Mouse (Mus musculus): Measurements from ENCODE around the gene Msi2. TPM values are rescaled to one million over a fixed set of nuclear protein-coding genes. Genes with fewer than 3 reads are reported as not detected.
A peak's percentile ranks its signal among the peaks of the same experiment; 100 is the strongest.

Msi2 gene
- polyA plus RNA-seq, 1 experiment from 2014 or later, result 13.1 TPM

DNA sequence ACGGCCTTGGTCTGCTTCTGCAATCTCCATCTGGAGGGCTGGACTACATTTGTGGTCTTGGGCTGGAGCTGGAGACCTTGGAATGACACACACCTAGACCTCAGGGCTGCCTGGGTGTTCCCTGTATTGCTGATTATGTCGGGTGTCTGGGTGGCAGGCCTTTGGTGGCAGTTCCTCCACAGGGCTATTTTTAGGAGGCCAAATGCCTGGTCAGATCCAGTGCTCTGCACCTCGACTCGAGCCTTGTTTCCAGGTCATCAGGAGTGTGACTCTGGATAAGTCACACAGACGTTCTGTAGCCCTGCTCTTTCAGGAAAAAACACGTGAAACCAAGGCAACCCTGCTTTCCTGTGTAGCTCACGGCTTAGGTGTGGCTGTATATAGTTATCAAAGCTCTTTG, 358.6 kb downstream of the Msi2 start:
- Histone ChIP-seq H3K4me2 (no peak overlapping the region), H3K27ac (no peak overlapping the region), H3K9ac (no peak overlapping the region), H3K36me3 (no peaks in the 10 kb centered on the region; the same call in 1 of the 2 replicates), H3K9me3 (no peaks in the 10 kb centered on the region), H3K4me3 (no peak overlapping the region), H3K4me1 (peaks cover 26% of the 10 kb centered on the region), H3K27me3 (no peaks in the 10 kb centered on the region)
- no peak for ATAC-seq (ENCODE audit: insufficient number of reproducible peaks, low FRiP score, low TSS enrichment, low read depth)
- WGBS, result 74% methylated on average over 7 of the region's 7 CpGs

DNA sequence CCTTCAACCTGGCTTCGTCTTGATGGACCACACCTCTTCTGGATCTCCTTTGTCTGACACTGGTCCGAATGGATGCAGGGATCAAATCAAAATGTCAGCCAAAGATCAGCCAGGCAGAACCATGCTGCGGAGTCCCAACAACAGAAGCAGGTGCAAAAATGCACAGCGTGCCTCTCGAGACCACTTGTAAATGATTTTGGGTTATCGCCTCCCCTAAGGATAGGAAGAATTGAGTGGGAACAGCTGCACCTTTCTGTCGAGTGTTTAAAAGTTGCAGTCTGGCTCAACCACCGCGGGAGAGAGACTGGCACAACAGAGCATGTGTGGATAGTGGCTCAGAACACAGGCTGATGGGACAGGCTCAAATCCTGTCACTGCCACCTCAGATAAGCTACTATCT, 361.0 kb downstream of the Msi2 start:
- Histone ChIP-seq H3K27me3 (no peaks in the 10 kb centered on the region), H3K4me3 (no peak overlapping the region), H3K27ac (peak overlapping the region; percentile 38), H3K9me3 (no peaks in the 10 kb centered on the region), H3K36me3 (no peaks in the 10 kb centered on the region; the same call in 1 of the 2 replicates), H3K4me2 (0 out of 2 replicates have a peak overlapping the region, but pooled peaks have one; percentile 5), H3K9ac (no peak overlapping the region), H3K4me1 (peaks cover 26% of the 10 kb centered on the region)
- WGBS, result 39% methylated on average over 9 of the region's 9 CpGs
- ATAC-seq (ENCODE audit: insufficient number of reproducible peaks, low FRiP score, low TSS enrichment, low read depth), result no peak

DNA sequence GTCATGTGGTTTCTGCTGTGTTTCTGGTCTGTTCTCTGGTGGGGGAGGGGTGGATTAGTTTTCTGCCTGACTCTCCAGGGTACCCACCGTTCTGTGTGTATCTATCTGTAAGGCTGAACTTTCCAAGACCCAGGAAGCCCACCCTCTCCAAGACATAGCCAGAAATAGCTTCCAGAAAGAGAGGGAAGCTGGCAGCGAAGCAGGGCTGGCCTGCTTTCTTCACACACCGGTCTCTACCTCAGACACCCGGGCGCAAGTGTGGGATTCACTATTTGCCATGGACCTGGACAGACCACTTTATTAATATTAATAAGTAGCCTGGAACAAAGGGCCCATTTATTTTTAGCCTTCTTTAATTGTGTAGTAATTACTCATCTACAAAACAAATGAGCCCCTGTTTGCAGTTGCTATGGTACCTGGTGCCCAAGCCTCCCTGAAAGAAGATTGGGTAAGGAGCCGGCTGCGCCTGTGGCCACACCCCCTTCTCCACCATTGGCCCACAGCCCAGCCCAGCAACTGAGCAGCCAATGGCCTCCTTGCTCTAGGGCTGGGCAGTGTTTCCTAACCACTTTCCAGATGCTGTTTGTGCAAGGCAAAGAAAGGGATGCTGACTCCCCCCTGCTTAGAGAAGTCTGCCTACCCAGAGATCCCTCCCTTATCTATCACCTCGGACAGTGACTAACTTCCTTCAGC, 361.6 kb downstream of the Msi2 start:
- Histone ChIP-seq H3K4me3 (no peak overlapping the region), H3K27me3 (no peaks in the 10 kb centered on the region), H3K9ac (no peak overlapping the region), H3K4me2 (0 out of 2 replicates have a peak overlapping the region, but pooled peaks have one; percentile 5), H3K36me3 (no peaks in the 10 kb centered on the region; the same call in 1 of the 2 replicates), H3K27ac (peak overlapping the region; percentile 38), H3K4me1 (peaks cover 28% of the 10 kb centered on the region), H3K9me3 (no peaks in the 10 kb centered on the region)
- peak; percentile 78; the same call in 1 of the 2 replicates for ATAC-seq (ENCODE audit: insufficient number of reproducible peaks, low FRiP score, low TSS enrichment, low read depth)
- WGBS, result 55% methylated on average over 8 of the region's 8 CpGs

DNA sequence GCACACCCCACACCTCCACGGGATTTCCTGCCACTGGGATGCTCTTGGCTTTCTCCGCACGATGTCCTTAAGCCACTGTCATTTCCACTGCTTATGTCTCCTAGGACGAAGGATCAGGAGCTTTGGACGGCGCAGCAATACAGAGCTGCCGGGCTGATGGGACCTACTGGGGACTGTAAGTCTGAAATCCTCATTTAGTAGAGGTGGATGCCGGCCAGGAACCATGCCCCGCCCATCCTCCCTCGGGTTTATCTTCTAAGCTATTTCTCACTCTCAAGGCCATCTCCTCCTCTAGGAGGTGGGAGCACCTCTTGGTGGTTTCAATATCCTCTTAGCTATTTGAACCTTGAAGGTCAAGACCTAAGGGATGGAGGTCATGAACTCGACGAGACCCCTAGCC, 362.3 kb downstream of the Msi2 start:
- Histone ChIP-seq H3K4me3 (no peak overlapping the region), H3K9ac (no peak overlapping the region), H3K36me3 (no peaks in the 10 kb centered on the region; the same call in 1 of the 2 replicates), H3K27ac (peak overlapping the region; percentile 14; the same call in 1 of the 2 replicates), H3K4me1 (peaks cover 30% of the 10 kb centered on the region), H3K9me3 (no peaks in the 10 kb centered on the region), H3K27me3 (no peaks in the 10 kb centered on the region), H3K4me2 (no peak overlapping the region)
- ATAC-seq (ENCODE audit: insufficient number of reproducible peaks, low FRiP score, low TSS enrichment, low read depth), result no peak
- 81% methylated on average over 12 of the region's 12 CpGs for WGBS

DNA sequence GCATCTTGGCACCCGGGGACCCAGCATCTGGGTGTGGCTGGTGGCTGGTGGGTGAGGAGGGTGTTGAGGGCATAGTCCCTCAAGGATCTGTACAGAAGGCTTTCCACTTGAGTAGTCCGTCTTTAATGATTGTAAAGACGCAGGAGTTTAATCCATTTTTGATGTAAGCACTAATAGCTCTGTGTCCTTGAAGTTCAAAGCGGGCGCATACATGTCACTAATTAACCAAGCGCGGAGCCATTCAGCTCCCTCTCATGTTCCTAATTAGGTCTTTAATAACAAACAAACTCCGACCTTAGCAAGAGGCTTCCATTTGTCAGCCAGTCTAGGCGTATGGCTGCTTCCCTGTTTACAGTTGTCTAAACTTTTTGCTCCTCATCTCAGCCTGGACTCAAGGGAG, 363.5 kb downstream of the Msi2 start:
- 67% methylated on average over 9 of the region's 9 CpGs for WGBS
- no peaks in the 10 kb centered on the region for H3K27me3 ChIP-seq
- H3K4me2 ChIP-seq, result no peak overlapping the region
- H3K9me3 ChIP-seq, result no peaks in the 10 kb centered on the region
- ATAC-seq (ENCODE audit: insufficient number of reproducible peaks, low FRiP score, low TSS enrichment, low read depth), result no peak
- peaks cover 30% of the 10 kb centered on the region for H3K4me1 ChIP-seq
- H3K27ac ChIP-seq, result no peak overlapping the region
- H3K9ac ChIP-seq, result no peak overlapping the region
- no peaks in the 10 kb centered on the region for H3K36me3 ChIP-seq
- H3K4me3 ChIP-seq, result no peak overlapping the region

DNA sequence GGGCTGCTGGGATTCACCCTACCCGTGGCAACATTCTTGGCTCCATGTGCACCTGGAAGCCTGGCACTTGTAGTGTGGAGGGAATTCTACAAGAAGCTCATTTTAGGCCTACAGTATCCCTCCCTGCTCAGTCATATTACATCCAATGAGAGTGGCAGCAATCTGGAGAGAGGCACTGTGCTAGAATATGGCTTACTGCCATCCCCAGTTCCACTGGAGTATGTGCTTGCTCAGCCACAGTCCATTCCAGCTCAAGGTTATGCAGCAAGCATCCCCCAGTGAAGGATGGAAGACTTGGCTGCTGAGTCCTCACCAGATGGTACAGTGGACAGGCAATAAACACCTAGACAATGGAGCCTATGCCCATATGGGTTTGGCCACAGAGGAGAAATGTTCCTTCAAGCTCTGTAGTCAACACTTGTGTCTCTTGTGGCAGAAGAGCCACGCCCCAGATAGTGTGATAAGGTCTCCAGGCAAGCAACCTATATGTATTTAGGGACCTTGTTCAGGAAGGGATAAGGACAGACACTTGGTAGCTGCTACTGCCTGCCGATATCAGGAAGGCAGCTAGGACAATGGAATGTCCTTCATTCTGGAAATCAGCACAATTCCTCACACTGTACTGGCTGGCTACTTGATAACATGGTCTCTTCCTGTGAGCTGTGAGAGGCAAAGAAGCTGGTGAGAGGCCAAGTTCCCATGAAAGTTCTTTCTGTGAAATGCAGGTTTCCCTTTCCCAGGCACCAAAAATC, 366.4 kb downstream of the Msi2 start:
- 83% methylated on average over 3 of the region's 3 CpGs for WGBS
- Histone ChIP-seq H3K4me1 (peaks cover 17% of the 10 kb centered on the region), H3K9me3 (no peaks in the 10 kb centered on the region), H3K36me3 (peaks cover 13% of the 10 kb centered on the region; the same call in 1 of the 2 replicates), H3K27ac (no peak overlapping the region), H3K9ac (no peak overlapping the region), H3K4me3 (no peak overlapping the region), H3K27me3 (no peaks in the 10 kb centered on the region), H3K4me2 (no peak overlapping the region)
- no peak for ATAC-seq (ENCODE audit: insufficient number of reproducible peaks, low FRiP score, low TSS enrichment, low read depth)

DNA sequence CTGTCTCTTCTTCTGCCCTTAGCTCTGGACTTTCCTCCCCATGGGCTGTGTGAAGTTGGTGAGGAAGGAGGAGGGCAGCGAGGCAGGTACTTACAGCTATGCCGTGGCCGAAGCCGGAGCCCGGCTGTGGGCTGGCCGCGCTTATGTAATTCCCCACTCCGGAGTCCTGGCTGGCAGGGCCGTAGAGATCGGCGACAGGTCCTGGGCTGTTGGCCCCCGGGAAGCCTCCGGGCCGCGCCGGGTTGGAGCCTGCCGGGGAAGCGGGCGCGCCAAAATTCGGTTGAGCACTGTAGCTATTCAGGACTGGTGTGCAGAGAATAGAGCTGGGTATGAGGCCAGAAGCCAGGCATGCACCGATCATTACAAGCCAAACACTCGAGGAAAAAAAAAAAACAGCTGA, 369.6 kb downstream of the Msi2 start:
- H3K4me2 ChIP-seq, result no peak overlapping the region
- H3K27me3 ChIP-seq, result no peaks in the 10 kb centered on the region
- peaks cover 13% of the 10 kb centered on the region; the same call in 1 of the 2 replicates for H3K36me3 ChIP-seq
- H3K4me3 ChIP-seq, result no peak overlapping the region
- WGBS, result 74% methylated on average over 23 of the region's 23 CpGs
- H3K9me3 ChIP-seq, result no peaks in the 10 kb centered on the region
- H3K27ac ChIP-seq, result no peak overlapping the region
- ATAC-seq (ENCODE audit: insufficient number of reproducible peaks, low FRiP score, low TSS enrichment, low read depth), result no peak
- 0 out of 2 replicates have a peak, but pooled peaks cover 4% of the 10 kb centered on the region for H3K4me1 ChIP-seq
- H3K9ac ChIP-seq, result no peak overlapping the region

DNA sequence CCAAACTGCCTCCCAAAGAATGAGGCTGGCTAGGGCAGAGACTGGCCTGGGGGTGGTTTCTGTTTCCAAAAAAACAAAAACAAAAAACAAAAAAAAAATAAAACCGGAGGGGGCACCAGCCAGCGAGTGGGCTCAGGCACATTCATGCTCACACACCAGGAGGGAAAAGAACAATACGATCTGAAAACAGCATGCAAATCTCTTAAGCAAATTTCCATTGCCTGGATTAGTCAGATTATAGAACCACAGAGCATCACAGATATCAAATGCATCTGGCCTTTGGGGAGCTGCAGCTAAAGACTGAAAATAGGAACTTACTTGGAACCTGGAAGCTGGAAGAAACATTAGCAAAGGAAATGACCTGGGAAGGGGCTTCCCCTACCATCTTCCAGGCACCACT, 370.3 kb downstream of the Msi2 start:
- Histone ChIP-seq H3K36me3 (peaks cover 13% of the 10 kb centered on the region; the same call in 1 of the 2 replicates), H3K4me1 (0 out of 2 replicates have a peak, but pooled peaks cover 4% of the 10 kb centered on the region), H3K9ac (no peak overlapping the region), H3K4me3 (no peak overlapping the region), H3K27me3 (no peaks in the 10 kb centered on the region), H3K4me2 (no peak overlapping the region), H3K27ac (no peak overlapping the region), H3K9me3 (no peaks in the 10 kb centered on the region)
- 77% methylated on average over 3 of the region's 3 CpGs for WGBS
- no peak for ATAC-seq (ENCODE audit: insufficient number of reproducible peaks, low FRiP score, low TSS enrichment, low read depth)

DNA sequence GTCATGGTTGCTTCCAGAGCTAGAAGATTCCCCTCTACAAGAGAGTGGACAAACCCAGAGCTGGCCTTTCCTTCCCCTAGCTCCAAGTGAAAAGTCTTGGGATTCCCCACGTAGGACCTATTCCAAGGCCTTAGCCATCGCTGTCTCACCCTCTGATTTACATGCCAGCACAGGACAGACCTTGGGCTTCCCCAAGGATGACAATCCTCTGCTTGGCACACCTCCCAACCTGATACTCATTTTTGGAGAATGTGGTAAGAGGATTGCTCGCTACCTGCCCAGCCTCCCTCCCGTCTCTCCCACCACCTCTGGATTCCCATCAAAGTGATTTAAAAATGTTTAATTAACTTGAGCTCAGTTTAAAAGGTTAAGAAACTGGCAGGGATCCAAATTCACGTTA, 372.2 kb downstream of the Msi2 start:
- no peaks in the 10 kb centered on the region for H3K27me3 ChIP-seq
- H3K4me3 ChIP-seq, result no peak overlapping the region
- 0 out of 2 replicates have a peak, but pooled peaks have one; percentile 24 for ATAC-seq (ENCODE audit: insufficient number of reproducible peaks, low FRiP score, low TSS enrichment, low read depth)
- no peak overlapping the region for H3K9ac ChIP-seq
- 63% methylated on average over 5 of the region's 5 CpGs for WGBS
- H3K4me1 ChIP-seq, result no peaks in the 10 kb centered on the region
- no peak overlapping the region for H3K27ac ChIP-seq
- H3K4me2 ChIP-seq, result no peak overlapping the region
- peaks cover 13% of the 10 kb centered on the region; the same call in 1 of the 2 replicates for H3K36me3 ChIP-seq
- H3K9me3 ChIP-seq, result no peaks in the 10 kb centered on the region

DNA sequence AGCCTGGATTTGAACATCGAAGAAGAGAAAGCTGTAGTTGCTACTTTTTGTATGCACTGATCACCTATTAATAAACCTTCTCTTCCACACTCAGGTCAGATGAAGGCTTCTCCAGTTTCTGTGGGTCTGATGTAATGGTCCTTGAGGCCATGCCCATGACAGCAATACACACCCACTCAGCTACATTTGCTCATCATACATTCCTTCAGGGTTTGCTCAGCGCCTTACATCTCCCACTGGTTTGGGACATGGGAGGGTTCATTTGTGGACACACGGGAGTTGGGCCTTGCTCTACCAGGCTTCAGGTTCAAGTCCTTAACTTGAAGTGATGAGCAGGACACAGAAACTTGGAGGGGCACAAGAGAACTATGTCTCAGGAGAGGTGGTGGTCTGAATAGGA, 380.4 kb downstream of the Msi2 start:
- Histone ChIP-seq H3K4me3 (no peak overlapping the region), H3K36me3 (peaks cover 9% of the 10 kb centered on the region; the same call in 1 of the 2 replicates), H3K4me2 (no peak overlapping the region), H3K9ac (no peak overlapping the region), H3K4me1 (no peaks in the 10 kb centered on the region), H3K9me3 (no peaks in the 10 kb centered on the region), H3K27ac (no peak overlapping the region), H3K27me3 (no peaks in the 10 kb centered on the region)
- no peak for ATAC-seq (ENCODE audit: insufficient number of reproducible peaks, low FRiP score, low TSS enrichment, low read depth)
- 95% methylated on average over 3 of the region's 3 CpGs for WGBS

DNA sequence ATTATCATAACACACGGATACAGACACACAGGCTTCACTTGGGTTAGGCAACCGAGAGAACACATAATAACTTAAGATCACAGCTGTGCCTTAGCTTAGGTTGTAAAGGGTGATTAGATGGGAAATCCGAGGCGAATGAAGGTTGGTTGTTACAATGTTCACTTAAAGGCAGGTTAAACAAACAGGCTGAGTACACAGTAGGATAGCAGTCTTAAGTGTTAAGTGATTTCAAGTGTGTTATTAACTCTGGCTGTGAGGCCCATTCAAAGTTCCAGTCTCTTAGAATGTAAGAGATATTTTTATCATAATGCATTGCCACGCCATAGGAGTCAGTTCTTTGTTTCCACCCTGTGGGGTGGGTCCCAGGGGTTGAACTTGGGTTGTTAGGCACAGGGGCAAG, 383.4 kb downstream of the Msi2 start:
- Histone ChIP-seq H3K4me3 (no peak overlapping the region), H3K4me2 (no peak overlapping the region), H3K4me1 (peaks cover 21% of the 10 kb centered on the region), H3K27ac (no peak overlapping the region), H3K9ac (no peak overlapping the region), H3K36me3 (peaks cover 9% of the 10 kb centered on the region; the same call in 1 of the 2 replicates), H3K27me3 (no peaks in the 10 kb centered on the region), H3K9me3 (no peaks in the 10 kb centered on the region)
- 42% methylated on average over 5 of the region's 5 CpGs for WGBS
- no peak for ATAC-seq (ENCODE audit: insufficient number of reproducible peaks, low FRiP score, low TSS enrichment, low read depth)

DNA sequence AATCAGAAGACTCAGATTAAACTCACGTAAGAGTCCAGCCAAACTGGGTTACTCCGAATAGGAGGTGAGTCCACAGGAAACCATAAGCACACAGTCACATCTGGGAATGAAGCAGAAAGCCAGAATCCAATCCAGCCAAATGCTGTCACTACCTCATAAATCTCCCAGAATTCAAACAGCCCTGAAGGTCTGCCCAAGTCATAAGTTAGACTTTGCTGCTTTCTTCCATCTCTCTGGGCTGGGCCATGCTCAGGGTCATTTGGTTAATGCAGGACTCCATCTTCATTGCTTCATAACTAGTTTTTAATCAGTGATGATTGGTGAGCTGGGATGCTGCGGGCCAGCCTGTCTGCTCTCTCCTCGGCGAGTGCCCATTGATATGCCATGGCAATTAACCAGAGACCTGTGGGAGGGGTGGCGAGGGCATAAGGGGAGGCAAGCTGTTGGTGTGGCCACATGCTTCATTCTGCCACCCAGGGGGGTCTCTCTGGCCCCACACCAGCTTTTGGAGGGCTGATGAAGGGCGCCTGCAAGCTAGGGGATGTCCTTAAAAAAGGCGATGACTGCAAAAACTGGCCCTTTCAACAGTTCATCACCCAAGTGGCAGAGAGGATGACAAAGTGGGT, 385.9 kb downstream of the Msi2 start:
- Histone ChIP-seq H3K4me1 (peaks cover 34% of the 10 kb centered on the region), H3K4me2 (no peak overlapping the region), H3K9ac (no peak overlapping the region), H3K4me3 (no peak overlapping the region), H3K36me3 (no peaks in the 10 kb centered on the region), H3K27me3 (no peaks in the 10 kb centered on the region), H3K27ac (no peak overlapping the region), H3K9me3 (no peaks in the 10 kb centered on the region)
- ATAC-seq (ENCODE audit: insufficient number of reproducible peaks, low FRiP score, low TSS enrichment, low read depth), result no peak
- WGBS, result 49% methylated on average over 8 of the region's 8 CpGs
